Mouse (Mus musculus) lung, adult 2 months (tissue): ENCODE data around the gene Tmem156.

Experiments
- CTCF ChIP-seq: fragments of 200-500 bp; IDR thresholded peaks from 2 replicates; pipeline ENCODE4 v1.5.1; 2011; ENCODE audit warnings: mild to moderate bottlenecking, low read length, control low read depth; ENCODE audit not compliant: insufficient read depth
- POLR2A ChIP-seq: fragments of 200-500 bp; IDR thresholded peaks from 2 replicates; pipeline ENCODE4 v1.6.1; 2011; ENCODE audit warnings: low read depth, mild to moderate bottlenecking, control low read depth, low read length, borderline replicate concordance; ENCODE audit errors: extremely low read depth

DNA sequence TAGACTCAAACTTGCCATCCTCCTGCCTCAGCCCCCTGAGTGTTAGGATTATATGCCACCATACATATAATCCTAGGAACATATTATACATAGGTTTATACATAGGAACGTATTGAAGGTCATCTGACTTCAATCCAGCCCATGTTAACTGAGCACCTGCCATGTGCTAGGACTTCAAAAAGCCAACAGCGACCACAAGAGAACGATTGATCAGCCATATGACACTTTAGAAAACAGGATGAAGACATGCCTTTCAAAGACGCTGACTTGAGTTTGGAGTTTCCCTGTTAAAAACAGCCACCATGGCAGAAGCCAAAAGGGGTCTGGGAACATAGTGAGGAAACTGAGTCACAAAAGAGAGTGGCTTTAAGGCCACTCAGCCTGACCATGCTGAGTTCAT lies 86.7 kb downstream of the Tmem156 start:
- TF ChIP-seq CTCF (no peak), POLR2A (no peak)
